In genomic region chr1:80785066-80785779, GRCm38 (mm10) we compare ENCODE assay signal across 16 mouse cellular contexts.
"Had no signal": no experiment of that assay in that cellular context is flagged by ENCODE, and none has a peak within 500 bp of the region (broad histone marks: within the 10 kb centered on the region; RNA-seq: fewer than 3 reads in every experiment).

No protein-coding gene starts in this region.

- DNase-seq: kidney, adult 11 months; kidney, adult 9 months; kidney, postnatal 36 days; liver; lung, adult 2 months; lung, postnatal 10 days; midbrain, embryonic 14.5 days; retina, postnatal 1 day; right cerebral cortex, postnatal 25 days; thymus, postnatal 4 days had no signal

- H3K4me3 ChIP-seq: limb, embryonic 12.5 days; liver, embryonic 15.5 days; midbrain, embryonic 10.5 days; neural tube, embryonic 13.5 days had no signal

- H3K4me1 ChIP-seq: limb, embryonic 12.5 days; liver, embryonic 15.5 days; midbrain, embryonic 10.5 days; neural tube, embryonic 13.5 days had no signal

- H3K27me3 ChIP-seq: limb, embryonic 12.5 days; liver, embryonic 15.5 days; neural tube, embryonic 13.5 days had no signal

- H3K27ac ChIP-seq: kidney, postnatal 0 days; limb, embryonic 12.5 days; liver, embryonic 15.5 days; midbrain, embryonic 10.5 days; neural tube, embryonic 13.5 days; stomach, postnatal 0 days had no signal

- H3K9me3 ChIP-seq: liver, embryonic 15.5 days had no signal

- H3K36me3 ChIP-seq: limb, embryonic 12.5 days; liver, embryonic 15.5 days; midbrain, embryonic 10.5 days; neural tube, embryonic 13.5 days had no signal
